Mouse (Mus musculus) cerebellum, adult 11-12 months (tissue): Measurements from ENCODE around the gene G0s2.

ENCODE experiments used
- DNase-seq: peaks from one replicate; pipeline ENCODE4 v3.0.0; 2022

G0s2 gene

DNA sequence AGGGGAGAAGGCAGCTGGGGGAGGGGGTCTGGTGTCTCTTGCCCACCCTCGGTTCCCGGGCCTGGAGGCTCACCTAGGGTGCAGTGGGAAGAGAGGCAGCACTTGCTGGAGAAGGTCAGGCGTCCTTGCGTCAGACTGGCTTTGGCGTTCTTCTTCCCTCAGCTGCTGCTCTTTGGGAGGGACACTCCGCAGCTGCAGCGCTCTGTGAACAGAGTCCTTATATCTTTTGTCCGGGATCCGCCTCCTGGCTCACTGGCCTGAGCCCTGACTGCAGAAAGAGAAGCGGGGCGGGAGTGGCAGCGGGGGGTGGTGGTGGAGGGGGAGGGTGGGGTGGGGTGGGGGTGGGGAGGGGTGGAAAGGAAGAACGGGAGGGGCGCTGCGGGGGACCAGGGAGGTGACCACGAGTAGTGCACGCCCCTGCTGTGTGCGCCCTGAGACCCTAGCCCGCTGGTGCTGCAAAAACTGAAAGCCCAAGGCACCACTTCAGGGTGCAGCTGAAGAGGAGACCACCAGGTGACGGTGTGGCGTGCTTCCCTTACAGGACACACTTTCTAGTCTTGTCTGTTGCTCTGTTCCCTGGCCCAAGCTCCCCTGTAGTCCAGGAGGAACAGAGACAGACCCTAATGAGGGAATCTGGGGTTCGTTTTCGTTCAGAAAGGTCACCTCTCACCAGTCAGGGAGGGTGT lies at the start of gene G0s2:
TSS of gene G0s2 (minus strand) at position 302 of the 686 bp plus-strand sequence.
- DNase-seq = peak; percentile 54

DNA sequence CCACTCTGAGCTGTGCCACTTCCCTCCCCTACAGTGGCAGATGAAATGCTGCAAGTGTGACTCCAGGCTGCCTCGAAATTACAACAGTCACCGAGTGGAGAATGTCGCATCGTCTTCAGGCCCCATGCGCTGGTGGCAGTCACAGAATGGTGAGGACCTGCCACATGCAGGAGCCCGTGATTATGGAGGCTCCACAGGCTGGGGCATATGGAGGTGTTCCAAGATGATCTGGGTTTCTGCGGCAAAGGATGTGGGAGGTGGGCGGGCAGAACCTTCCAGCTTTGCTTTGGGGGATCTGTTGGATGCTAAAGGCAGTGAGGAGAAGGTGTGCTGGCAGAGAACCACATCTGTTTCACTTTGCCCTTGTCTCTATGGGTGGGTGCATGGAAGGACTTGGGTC lies 47.4 kb upstream of the G0s2 start:
- DNase-seq = no peak

DNA sequence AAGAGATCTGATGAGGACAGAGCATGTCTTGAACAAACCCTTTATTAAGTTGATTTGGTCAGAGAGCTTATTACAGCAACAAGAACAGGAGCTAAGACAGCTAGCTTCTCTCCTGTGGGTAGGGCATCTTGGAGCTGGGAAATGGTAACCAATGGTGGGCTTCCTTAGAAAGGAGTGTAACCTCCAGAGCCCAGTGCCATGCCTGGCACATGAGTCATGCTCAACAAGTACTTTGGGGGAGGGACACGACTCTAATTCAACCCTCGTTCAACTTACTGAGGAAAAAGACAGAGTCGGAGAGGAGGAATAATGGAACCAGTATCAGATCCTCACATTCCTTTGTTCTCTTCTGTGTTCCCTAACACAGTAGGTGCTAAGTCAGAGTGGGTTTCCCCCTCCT lies 46.7 kb upstream of the G0s2 start:
- no peak for DNase-seq

GRCm38 (mm10) chr1:193317159-193317559 lies 44.1 kb upstream of the G0s2 start:
- DNase-seq = peak; percentile 85

DNA sequence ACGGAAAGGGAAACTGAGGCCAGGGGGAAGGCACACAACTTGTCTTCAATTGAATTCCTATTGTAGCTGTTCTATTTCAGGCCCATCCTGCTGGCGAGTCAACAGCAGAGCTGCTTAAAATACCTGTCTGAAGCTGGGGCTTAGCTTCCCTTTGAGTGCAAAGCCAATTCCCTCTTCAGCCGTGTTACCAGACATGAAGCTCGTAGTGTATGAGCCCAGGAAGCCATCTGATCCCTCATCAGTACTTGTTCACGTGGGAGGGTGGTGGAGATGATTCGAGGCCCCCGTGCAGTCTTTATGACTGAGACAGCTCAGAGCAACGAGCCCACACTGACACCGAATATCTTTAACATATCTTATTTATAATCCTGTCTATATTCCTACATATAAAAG lies 43.3 kb upstream of the G0s2 start:
- no peak for DNase-seq

DNA sequence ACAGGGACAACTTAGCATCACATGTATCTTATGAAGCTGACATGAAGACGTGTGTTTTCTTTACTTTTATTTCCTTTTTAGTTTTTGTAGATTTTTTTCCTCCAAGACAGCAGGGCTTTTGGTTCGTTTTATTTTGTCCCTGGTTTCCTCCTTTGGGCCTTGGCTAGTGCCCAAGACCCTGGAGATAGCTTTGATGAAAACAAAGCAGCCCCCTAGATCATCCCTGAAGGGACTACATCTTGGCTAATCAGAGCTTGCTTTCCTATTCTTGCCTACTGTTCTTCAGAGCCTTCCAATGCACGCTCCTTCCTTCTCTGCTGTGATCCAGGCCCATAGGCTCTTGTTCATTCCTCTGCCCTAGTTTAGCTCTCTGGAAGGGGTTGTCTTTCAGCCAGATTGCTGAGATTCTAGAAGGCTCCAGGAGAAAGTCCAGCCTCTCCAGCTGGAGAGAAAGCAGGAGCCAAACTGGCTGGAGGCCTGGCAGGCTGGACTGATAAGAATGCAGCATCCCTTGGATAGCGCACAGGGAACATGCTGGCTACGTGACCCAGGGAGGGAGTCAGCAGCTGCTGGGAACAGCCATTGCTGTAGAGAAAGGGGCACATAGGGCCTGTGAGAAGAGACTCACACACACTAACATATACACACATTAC lies 42.8 kb upstream of the G0s2 start:
- DNase-seq = peak; percentile 94

- DNase-seq = peak; percentile 8
Observed at GRCm38 (mm10) chr1:193311596-193311995, 38.6 kb upstream of the G0s2 start.

DNA sequence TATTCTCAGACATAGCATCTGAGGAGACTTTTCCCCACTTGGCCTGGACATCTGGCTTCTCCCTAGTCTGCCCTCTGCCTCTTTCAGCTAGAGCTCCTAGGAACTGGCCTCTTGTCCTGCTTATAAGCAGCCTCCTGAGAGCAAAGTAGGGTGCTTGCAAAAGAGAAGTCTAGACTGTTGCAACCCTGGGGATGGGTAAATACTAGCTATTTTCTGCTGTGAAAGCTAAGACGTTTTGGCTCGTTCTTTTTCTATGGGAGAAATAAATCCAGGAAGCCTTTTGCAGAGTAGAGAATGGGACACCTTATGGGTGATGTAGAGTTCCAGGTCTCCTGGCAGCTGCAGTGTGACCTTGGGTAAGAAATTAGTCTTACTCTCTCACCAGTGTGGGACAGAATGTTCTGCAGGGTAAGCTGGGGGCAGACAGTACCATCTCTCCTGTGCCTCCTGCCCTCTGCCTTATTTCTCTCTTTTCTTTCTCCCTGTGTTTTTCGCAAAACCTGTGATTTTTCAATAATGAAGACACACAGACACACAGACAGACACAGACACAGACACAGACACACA lies 37.6 kb upstream of the G0s2 start:
- DNase-seq = no peak

- DNase-seq = no peak
Observed at GRCm38 (mm10) chr1:193309785-193310518, 36.9 kb upstream of the G0s2 start.

DNA sequence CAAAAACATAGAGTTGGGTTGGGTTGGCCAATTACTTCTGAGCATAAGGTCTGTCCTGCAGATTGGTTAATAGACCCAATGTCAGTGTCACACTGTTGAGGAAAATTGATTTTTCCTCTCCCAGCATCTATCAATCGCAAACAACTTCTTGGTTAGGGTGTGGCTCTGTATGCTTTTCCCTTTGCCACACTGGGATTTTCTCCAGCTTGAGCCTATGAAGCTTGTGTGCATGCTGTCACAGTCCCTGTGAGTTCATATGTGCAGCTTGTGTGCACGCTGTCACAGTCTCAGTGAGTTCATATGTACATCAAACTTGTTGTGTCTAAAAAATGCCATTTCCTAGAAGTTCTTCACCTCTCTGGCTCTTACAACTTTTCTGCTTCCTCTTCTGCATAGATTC lies 33.8 kb upstream of the G0s2 start:
- DNase-seq = peak; percentile 5

DNA sequence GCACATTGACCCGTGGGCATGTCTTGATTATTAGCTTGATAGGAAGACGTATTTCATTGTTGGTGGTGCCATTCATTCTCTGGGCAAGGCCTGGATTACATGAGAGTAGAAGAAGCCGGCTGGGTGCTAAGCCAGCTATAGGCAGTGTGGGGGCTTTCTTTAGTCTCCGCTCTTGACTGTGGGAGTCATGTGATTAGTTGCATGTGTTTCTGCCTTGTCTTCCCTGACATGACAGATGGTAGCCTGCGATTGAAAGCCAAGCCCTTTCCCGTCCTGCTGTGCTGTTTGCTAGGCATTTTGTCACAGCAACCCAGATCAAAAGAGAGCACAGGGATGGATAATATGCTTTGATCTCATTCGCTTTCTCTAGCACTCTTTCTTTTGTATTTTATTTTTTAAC lies 32.4 kb upstream of the G0s2 start:
- DNase-seq = peak; percentile 84

GRCm38 (mm10) chr1:193303096-193303495 lies 30.1 kb upstream of the G0s2 start:
- no peak for DNase-seq

- DNase-seq = no peak
Observed at GRCm38 (mm10) chr1:193302093-193302405, 29.0 kb upstream of the G0s2 start.

- DNase-seq = peak; percentile 60
Observed at GRCm38 (mm10) chr1:193301216-193302092, 28.4 kb upstream of the G0s2 start.

DNA sequence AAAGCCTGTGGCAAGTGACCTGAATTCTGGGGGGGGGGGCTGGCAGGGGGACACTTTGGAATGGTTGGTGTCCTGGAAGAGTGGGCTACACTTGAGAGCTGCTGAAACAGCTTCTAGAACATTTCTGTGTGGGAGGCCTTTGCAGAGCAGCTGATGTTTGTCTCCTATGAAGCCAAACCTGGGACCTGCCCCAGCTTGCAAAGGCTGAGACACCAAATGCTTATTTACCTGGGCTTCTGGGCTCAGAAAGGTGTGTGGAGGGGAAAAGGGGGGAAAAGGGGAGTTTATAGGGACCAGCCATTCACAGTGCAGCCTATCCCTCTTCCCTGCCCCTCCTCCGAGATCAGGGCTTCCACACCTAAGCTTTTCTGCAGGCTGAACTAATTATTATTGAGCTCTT lies 27.0 kb upstream of the G0s2 start:
- DNase-seq = no peak

DNA sequence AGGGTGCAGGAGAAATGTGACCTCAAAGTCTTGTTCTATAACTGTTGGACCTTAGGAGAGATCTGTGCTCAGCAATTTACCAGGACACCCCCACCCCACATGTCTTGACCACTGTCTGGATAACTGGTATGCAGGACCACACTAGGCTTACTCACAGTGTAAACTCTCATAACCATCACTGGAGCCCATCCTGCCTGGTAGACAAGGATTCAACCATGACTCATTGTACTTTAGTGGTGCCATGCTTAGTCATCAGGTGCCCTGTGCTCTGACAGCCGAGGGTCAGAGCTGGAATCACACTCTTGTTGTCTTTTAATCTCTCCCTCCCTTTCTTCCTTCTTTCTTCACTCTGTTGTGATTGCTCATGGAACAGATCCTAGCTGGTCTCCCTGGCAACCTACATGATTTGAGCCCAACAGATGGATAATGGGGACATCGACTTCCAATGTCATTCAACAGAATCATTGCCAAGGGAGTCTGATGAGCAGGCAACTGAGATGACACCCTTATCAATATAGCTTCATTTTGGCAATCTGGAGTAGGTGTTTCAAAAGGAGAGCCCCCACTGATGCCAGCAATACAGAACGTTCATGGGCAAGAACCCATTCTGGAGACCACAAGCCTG lies 25.2 kb upstream of the G0s2 start:
- DNase-seq = no peak

- no peak for DNase-seq
Observed at GRCm38 (mm10) chr1:193295920-193296319, 22.9 kb upstream of the G0s2 start.

DNA sequence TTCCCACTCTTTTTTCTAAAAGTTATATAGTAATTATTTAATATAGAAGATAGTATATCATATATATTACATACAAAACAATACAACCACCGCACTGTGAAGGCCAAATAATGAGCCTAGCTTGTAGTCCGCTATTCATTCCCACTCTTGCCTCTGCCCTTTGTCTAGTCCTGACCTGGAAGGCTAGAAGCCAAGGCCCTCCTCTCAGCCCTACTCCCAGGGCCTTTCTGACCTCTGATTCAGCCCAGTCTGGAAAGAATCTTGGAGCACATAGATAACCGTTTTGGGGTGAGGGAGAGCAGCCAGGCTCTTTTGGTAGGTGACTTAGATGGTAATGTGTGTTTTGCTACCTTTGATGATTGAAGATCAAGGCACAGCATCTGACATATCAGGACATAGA lies 20.9 kb upstream of the G0s2 start:
- DNase-seq = no peak

DNA sequence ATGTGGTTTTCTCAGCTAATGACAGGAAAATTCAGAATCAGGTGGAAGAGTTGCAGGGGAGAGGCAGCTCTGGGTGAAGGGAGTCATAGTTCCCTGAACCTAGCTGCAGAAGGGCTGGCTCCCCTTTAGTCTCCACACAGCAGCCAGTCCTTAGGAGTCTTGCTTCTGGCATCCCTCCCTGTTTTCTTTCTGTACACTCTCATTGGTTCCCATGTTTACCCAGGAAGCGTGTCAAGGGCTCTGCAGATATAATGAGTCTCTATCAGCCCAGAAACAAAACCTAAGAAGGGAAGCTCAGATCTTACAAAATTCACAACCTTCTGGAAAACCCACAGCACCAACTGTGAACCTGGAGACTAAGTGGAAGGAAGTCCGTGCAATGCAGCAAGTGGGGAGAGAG lies 20.0 kb upstream of the G0s2 start:
- DNase-seq = no peak

DNA sequence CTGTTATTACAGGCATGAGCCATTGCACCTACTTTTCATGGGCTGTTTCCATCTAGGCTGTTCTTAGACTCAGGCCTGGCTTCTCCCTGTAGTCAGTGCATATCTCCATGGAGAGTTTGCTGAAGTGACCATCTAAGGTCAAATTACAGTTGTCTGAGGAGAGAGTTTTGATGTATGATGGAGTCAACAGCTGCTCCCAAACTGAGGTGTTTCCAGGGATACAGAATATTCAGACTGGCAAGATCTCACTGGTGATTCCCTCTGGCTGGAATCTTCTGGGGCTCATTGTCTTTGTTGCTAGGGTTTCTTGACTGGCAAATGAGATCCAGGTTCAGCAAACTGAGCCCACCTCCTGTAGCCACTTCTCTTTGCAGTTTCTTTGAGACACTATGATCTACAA lies 17.7 kb upstream of the G0s2 start:
- DNase-seq = no peak

DNA sequence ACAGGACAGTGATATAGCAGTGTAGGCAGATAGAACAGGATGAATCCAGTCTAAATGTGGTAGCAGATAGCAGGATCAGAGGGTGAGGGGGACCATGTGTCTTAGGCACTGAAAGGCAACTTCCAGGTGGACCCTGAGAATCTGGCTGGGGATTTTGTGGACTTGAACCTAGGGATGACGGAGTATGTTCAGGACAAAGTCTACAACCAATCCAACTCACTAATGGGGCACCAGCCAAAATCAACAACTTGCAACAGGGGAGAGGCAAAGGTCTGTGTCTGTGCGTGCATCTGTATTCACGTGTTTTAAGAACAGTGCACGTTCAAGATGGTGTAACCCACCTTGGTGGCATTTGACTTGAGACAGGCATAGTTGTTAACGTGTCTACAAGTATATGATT lies 16.9 kb upstream of the G0s2 start:
- no peak for DNase-seq

- no peak for DNase-seq
Observed at GRCm38 (mm10) chr1:193289076-193289475, 16.1 kb upstream of the G0s2 start.

- no peak for DNase-seq
Observed at GRCm38 (mm10) chr1:193287578-193287977, 14.6 kb upstream of the G0s2 start.
